Mouse (Mus musculus): Measurements from ENCODE around the gene Col17a1.

The Col17a1 gene

DNA sequence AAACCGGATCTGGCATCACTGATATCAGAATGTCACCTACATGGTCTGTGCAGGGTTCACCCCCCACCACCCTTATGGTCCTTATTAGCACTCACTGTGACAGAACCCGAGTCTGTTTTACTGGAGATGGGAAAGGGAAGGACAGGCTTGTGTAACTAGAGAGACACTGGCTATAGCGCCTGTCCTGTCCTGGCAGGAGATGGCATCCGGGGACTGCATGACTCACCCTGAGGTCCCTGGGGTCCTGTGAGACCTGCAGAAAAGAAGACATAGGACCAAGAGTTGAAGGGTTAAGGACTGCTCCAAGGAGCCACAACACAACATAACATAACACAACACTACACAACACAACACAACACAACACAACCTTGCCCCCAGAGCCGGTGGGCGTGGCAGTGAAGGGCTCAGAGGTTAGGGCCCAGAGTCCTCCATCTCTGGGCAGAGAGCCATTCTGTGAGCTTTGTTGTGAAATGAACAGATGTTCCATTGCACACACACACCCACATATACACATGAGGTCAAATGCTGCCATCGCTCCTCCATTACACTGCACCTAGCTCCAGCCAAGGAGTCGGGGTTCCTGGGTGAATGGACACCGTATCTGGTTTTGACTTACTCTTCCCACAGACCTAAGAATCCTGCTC, 32.0 kb downstream of the Col17a1 start:
- DNase-seq, result no peak

DNA sequence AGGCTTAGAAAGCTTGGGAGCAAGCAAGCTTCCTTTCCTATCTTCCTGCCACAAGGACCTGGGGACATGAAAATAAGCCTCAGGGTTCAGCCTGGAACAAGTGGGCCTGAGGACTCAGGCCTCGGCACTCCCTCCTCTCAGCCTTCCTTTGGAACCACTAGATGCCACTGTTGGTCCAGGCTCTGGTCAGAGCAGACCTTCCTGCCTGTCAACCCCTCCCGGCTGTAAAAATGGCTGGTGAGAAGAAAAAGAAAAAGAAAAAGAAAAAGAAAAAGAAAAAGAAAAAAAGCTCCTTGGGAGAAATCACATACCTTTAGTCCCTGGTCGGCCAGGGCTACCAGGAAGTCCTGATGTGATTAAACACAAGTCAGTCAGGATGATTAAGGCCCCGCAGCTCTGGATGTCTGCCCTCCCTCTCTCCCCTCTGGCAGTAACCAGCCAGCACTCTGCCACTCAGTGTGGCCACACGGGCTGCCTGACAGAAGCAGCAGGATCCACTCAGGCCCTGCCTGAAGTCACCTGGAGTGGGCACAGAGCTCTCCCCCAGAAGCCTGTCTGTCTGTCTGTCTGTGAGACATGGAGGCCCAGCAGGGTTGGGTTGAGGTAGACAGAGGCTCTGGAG, 32.9 kb downstream of the Col17a1 start:
- no peak for DNase-seq

DNA sequence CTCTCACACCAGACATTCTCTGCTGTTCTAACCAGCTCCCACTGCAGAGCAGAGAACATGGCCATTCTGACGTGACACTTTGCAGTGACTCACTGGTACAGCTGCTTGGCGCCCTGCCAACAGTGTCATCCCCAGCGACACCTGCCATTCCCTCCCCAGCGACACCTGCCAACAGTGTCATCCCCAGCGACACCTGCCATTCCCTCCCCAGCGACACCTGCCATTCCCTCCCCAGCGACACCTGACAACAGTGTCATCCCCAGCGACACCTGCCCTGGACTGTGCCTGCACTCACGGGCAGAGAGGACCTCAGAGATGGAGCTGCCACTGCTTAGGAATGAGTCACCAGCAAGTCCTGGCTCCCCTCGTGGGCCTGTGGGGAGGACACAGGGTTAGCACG, 37.0 kb downstream of the Col17a1 start:
- DNase-seq, result no peak

DNA sequence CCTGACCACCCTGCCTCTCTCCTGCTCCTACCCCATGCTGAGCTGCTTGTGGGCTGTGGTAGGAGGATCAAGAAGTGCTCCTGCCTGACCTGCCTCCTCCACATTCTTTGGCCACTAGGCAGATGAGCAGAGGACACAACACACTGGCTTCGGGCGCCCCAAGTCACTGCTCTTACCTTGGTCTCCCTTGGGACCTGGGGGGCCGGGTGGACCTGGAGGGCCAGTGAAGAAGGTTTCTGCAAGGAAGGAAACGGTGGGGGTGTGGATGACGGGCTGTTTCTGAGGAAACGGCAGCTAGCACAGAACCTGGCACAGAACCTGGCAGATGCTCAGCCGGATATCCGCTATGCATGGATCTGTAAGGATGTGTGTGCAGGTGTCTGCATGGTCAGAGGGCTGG, 38.7 kb downstream of the Col17a1 start:
- no peak for DNase-seq

DNA sequence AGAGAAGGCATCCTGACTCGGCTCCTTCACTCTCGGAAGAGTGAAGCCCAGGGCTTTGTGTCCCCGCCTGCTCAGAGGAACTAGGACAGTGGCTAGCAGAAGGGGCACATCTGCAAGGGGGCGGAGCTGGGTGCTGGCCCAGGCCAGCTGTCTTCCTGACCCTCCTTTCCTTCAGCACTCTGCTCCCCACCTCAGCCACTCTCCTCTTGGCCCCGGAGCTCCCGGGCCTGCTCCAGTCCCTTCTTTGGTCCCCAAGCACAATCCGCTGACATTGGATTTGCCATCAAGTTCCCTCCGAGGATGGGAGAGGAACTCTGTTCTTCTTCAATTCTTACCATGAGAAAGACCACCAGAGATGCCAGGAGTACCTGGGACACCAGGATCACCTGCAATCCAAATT, 39.6 kb downstream of the Col17a1 start:
- no peak for DNase-seq

DNA sequence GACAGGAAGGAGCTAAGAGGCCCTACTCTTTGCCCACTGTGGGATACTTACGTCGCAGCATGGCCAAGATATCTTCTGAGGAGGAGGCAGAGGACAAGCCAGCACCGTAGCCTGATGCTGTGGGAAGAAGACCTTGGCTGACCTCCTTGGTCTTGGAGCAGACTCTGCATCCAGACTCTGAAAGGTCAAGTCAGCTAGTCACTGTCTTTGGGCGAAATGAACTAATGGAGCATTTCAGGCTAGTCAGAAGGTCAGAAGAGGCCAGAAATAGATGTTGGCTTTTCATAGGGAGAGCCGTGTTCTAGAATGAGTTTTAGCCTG, 40.8 kb downstream of the Col17a1 start:
- DNase-seq, result no peak

DNA sequence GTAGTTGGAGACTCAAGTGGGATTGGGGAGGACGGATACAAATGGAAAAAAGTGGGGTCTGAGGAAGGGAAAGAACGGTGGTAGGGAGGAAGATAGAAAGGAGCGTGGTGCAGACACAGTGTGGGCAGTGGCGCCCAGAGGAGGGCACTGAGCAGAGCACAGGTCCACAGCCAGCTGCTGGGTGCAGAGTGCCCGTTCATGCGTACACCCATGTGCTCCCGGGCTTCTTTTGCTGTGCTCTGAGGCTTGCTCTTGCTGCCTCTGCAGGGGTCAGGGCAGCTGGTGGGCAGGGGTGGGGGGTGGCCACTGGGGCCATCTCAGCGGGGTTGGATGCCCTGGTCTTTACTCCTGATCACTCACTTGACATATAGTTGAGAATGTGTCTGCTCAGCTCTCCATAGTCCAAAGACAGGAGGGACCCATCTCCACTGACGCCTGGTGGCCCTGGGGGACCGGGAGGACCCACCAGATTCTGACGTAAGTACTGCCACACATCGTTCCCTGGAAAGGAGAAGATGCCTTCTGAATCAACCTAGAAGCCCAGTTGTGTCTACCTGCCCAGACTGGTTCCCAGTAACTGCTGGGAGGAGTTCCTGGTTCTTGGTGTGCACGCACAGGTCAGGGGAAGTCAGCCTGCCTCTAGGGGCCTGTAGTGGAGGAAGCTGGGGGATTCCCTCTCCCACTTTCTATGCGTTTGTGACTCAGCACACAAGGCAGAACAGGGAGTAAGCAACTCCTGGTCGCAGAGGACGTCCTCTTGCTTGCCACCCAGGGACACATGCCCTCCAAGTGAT, 41.3 kb downstream of the Col17a1 start:
- no peak for DNase-seq

DNA sequence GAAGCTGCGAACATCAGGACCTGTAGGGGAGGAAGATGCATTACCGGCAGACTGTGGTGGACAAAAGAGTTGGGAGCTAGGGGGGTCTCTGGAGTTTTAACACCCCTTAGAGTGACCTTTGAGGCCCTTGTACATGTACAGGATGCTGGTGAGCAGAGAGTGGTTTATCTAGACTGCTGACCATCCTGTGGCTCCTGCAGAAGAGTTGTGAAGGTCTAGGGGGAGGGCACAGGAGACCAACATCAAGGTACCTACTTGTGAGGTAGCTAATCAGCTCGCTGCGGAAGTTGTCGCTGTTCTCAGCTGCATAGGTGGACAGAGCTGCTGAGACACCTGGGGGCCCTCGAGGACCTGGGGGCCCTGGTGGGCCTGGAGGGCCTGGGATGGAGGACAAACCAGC, 42.8 kb downstream of the Col17a1 start:
- no peak for DNase-seq

DNA sequence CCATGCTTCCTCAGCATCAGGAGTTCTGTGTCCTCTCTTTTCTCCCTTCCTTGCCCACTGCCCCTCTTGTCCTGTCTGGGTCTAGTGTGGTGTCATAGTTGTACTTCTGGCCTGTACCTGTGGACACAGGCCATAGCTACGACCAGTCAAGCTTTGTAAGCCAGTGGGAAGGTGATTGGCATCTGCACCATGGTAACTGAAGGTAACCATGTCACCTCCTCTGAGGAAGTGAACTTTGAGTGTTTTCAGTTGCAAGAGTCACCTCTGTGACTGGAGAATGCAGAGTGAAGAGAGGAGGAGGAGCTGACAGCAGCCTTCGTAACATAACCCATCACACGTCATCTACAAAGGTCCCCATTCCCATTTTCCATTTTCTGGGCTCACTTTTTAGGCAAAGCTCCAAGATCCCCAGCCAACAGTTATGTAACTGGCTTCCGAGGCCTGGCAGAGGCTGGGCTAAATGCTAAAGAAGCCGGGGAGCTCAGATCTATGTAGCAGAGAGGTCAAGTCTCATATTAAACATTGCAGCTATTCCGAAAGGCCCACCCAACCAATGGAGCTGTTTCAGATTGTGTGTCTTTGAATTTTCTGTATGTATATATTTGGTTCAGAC, 45.3 kb downstream of the Col17a1 start:
- DNase-seq, result no peak

DNA sequence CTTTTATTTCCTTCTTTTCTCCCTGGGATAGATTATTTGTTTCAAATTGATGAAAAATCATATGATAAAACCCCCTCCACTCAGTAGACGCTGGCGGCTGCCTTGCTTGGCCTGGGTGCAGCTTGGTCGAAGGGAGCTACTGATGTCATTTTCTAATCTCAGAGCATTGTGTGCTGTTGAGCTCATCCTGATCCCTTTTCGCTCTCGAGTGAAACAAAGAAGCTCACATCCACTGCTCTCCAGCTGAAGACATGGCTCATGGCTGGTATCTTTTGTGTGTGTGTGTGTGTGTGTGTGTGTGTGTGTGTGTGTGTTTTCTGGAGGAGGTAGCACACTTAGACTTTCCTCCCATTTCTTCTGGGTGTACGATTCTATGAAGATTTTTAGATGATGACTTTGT, 46.3 kb downstream of the Col17a1 start:
- DNase-seq, result no peak

DNA sequence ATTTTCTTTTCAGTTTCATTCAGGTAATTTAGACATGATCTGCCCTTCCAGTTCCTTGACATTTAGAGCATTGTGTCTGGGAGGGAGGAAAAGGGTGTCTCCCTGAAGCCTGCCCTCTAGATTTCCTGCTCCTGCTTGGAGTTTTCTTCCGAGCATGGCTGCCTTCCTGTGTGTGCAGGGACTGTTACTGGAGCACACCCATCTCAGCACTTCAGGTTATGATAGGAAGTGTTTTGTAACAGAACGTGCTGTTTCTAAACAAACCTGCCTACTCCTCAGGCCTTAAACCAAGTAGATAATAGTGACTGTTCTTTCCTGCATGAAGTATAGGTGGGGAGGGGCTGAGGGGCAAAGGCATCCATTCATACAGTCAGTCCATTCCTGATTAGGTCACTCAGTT, 48.0 kb downstream of the Col17a1 start:
- no peak for DNase-seq

DNA sequence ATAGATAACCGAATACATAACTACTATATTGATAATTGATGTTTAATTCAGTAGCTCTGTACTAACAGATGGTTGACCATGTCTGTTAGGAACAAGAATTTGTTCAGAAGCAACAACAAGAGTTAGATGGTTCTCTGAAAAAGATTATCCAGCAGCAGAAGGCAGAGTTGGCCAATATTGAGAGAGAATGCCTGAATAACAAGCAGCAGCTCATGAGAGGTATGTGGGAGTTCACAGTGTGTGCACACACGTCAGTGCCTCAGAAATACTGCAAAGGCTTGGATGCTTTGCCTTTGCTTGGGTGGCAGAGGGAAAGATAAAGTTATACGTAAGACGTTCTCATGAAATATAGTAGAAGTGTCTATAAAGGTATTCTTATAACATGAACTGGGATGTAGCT, 56.5 kb downstream of the Col17a1 start:
- DNase-seq, result no peak

DNA sequence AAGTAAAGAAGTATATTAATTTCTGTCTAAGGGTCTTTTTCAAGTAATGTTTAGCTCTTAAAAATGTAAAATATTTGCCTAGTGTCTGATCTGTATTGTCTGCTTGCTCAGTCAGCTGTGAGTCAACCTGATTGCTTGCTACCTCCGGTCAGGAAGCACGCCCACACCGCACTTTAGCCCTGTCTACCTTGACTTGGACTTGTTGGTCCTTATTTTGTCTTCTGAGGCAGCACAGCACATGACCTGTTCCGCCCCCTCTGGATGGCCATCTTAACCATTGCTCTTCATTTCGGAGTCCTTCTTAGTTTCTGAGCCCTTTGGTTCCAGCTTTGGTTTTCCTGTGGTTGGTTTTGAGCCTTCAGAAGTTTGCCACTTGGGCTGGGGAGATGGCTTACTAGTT, 60.1 kb downstream of the Col17a1 start:
- no peak for DNase-seq

DNA sequence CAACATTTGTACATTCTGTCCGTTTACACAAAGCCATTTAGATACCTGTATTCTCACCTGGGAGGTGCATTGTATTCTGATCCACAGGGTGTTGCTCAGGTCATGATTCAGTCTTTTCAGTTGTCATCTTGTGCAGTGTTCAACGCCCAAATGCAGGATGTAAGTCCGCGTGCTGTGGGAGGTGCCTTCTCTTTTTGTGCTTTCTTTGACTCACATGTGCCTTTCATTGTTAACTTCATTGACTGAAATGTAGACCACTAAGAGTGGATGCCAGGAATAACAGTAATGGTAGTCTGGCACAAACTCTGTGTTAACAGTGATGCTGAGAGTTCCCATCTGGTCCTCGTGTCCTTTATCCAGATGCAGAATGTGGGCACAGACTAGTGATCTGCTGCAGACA, 61.5 kb downstream of the Col17a1 start:
- no peak for DNase-seq

DNA sequence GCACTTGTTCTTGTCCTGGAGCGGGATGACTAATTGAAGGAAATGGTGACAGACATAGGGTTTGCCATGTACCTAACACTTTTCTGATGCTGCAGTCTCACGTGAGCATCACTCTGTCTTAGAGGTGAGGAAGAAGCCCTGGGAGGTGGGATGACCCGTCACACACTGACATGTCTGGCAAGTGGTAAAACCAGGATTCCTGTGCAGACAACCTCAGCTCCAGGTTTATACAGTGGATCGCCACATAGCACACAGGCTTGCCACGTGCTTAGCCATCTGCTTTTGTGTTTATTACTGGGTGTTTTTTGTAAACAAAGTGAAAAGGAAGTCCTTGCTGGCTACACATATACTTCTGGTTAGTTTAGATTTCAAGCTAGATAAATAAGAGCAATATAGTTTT, 62.8 kb downstream of the Col17a1 start:
- no peak for DNase-seq

DNA sequence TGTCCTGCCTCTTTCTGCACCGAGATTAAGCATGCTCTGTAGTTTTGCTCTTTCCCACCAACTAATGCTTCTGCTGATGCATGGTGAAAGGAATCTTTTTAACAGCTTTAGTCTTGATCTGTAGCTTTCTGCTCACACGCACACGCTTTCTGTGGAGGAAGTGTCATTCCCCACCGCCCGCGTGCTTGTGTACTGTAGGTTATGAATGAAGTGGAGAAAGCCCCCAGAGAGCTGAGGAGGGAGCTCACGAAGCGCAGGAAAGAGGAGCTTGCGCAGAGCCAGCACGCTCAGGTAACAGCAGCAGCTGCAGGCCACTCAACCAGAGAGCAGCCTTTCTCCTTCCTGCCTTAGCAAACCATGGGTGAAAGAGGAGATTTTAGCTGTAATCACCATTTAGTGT, 64.4 kb downstream of the Col17a1 start:
- no peak for DNase-seq

DNA sequence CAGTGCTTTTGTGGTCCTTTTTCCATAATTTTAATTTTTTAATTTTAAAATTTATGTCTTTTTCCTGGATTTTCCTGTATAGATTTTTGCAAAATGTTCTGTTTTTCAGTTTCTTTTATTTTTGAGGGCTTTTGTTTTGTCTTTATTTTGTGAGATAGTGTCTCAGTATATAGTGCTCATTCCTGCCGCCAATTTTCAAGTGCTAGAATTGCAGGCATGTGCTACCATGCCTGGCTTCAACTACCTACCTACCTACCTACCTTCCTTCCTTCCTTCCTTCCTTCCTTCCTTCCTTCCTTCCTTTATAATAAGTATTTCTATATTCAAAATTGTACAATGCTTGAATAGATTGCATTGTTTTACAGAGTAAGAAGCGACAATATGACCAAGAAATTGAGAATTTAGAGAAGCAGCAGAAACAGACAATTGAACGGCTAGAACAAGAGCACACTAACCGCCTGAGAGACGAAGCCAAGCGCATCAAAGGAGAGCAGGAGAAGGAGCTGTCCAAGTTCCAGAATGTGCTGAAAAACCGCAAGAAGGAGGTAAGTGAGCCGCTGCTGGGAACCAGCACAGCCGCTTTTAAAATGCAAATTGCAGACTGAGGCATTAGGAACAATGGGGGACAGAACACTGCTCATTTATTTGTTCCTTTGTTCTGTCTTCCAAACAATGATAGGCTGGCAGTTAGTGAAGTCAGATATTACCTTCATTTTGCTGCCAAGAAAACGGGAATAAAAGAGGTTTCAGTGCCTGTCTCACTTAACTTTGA, 66.8 kb downstream of the Col17a1 start:
- DNase-seq, result no peak

DNA sequence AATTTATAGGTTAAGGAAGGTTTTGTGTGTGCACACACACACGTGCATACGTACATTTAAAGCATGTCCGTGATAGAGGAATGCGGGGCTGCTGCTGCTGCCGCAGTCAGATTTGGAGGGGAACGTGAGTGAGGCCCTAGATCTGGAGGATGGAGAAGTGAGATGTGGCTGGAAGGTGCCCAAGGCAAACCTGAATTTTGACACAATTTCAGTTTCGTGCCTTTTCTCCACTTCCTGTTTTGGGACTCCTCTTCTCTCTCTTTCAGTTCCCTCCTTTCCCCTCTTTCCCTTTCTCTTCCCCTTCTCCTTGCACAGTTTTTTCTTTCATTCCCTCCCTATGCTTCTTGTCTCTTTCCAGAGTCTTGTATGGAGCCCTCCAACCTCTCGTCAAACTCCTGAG, 70.4 kb downstream of the Col17a1 start:
- no peak for DNase-seq

DNA sequence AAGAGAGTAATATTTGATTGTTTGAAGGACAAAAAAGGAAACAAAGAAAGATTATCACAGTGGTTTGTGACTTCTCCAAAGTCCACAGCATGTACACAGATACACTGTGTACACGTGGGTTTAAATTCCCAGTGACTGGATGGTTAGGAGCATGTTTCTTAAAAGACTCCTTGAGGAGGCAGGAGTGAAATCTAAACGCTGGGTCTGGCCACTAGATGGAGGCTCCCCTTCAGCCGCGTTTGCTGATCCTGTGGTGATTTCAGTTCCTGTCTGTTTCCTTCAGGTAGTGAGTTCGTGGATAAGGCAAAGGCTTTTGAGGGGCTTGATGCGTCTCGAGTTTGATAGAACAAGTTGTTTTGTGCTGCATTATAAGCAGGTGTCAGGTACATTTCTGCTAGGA, 78.5 kb downstream of the Col17a1 start:
- DNase-seq, result no peak

DNA sequence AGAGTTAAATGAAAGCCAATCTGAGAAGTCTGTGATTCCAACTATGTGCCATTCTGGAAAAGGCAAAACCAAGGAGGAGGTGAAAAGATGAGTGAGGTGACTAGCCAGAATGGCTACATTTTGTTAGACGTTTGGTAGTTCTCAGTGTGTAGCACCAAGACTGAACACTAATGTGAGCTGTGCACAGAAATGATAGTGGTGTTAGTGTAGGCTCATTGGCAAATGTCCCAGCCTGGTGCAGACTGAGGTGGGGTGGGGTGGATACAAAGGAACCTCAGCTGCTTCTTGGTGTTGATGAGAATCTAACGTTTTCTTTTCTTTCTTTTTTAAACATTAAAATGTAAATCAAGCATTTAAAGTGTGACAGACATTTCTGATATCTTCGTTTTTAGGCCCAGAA, 83.4 kb downstream of the Col17a1 start:
- DNase-seq, result no peak

Data from spleen, adult 18-20 months (tissue).